Mouse (Mus musculus) lung, postnatal 0 days (tissue): Measurements from ENCODE around the gene Gm20388. TPM values are rescaled to one million over a fixed set of nuclear protein-coding genes. Genes with fewer than 3 reads are reported as not detected.
A peak's percentile ranks its signal among the peaks of the same experiment; 100 is the strongest.

ENCODE experiments used
- ATAC-seq: fragments of 200-750 bp; cut with Nextera tagmentation; 2 replicates; pipeline ENCODE4 v1.8.0; 2017; ENCODE audit warnings: moderate library complexity
- DNase-seq: peaks from one replicate; pipeline ENCODE4 v3.0.0-alpha.2; 2016; ENCODE audit warnings: low spot score
- H3K27ac ChIP-seq: fragments of 300-500 bp; sonication (generic); 2 replicates; pipeline ENCODE4 v1.5.1; 2014; ENCODE audit warnings: antibody characterized with exemption, mild to moderate bottlenecking, low read length, mixed read lengths
- H3K27me3 ChIP-seq: fragments of 300-500 bp; sonication (generic); replicated peaks from 2 replicates; pipeline ENCODE4 v1.6.1; 2014; ENCODE audit warnings: low read length, mixed read lengths; ENCODE audit not compliant: insufficient read depth
- H3K36me3 ChIP-seq: fragments of 300-500 bp; sonication (generic); 2 replicates; pipeline ENCODE4 v1.6.1; 2014; ENCODE audit warnings: low read length, mixed read lengths; ENCODE audit not compliant: insufficient read depth
- H3K4me1 ChIP-seq: fragments of 300-500 bp; sonication (generic); 2 replicates; pipeline ENCODE4 v1.6.1; 2014; ENCODE audit warnings: antibody characterized with exemption, low read depth, low read length, mixed read lengths; ENCODE audit not compliant: insufficient read depth
- H3K4me2 ChIP-seq: fragments of 300-500 bp; sonication (generic); replicated peaks from 2 replicates; pipeline ENCODE4 v1.6.1; 2014; ENCODE audit warnings: low read depth, mild to moderate bottlenecking, low read length, moderate library complexity, mixed read lengths
- H3K4me3 ChIP-seq: fragments of 300-500 bp; sonication (generic); 2 replicates; pipeline ENCODE4 v1.5.1; 2014; ENCODE audit warnings: low read depth, low read length
- H3K9ac ChIP-seq: fragments of 300-500 bp; sonication (generic); replicated peaks from 2 replicates; pipeline ENCODE4 v1.6.1; 2014; ENCODE audit warnings: low read depth, mild to moderate bottlenecking
- H3K9me3 ChIP-seq: fragments of 300-500 bp; sonication (generic); 2 replicates; pipeline ENCODE4 v1.6.1; 2016; ENCODE audit warnings: low read length, mixed read lengths
- CTCF ChIP-seq: IDR thresholded peaks from 2 replicates; pipeline ENCODE4 v1.5.1; 2016; ENCODE audit warnings: antibody characterized with exemption, mild to moderate bottlenecking
- EP300 ChIP-seq: IDR thresholded peaks from 2 replicates; pipeline ENCODE4 v1.6.1; 2016; ENCODE audit warnings: antibody characterized with exemption, mild to moderate bottlenecking, control low read depth
- WGBS: fragments of 180-500 bp; shearing (Covaris S2); extraction: QIAGEN DNeasy Blood & Tissue Kit; methylation state at CpG from one replicate; pipeline ENCODE4 v1.1.7; 2014; 5-methylcytosine and 5-hydroxymethylcytosine counted together
- polyA plus RNA-seq: library from polyadenylated mRNA; unstranded; fragments of >200 nt; fragmentation: Nextera tagmentation; extraction: Ambion mirVana; gene quantifications from 2 replicates; pipeline ENCODE4 v1.2.1, GENCODE M21; 2015

Gm20388 gene
- polyA plus RNA-seq, 1 experiment from 2014 or later = not detected

- WGBS = 34% methylated on average over 24 of the region's 24 CpGs
- no peak overlapping the region for H3K27ac ChIP-seq
- no peak overlapping the region for H3K9ac ChIP-seq
- H3K4me1 ChIP-seq = 0 out of 2 replicates have a peak, but pooled peaks cover 3% of the 10 kb centered on the region
- H3K36me3 ChIP-seq = no peaks in the 10 kb centered on the region
- H3K4me2 ChIP-seq = no peak overlapping the region
- no peak overlapping the region for H3K4me3 ChIP-seq
- no peak for TF ChIP-seq EP300
- TF ChIP-seq CTCF = peak; percentile 20; the same call in 1 of the 2 replicates
- no peaks in the 10 kb centered on the region for H3K27me3 ChIP-seq
- peak; percentile 49 for ATAC-seq
- DNase-seq = peak; percentile 35
- no peaks in the 10 kb centered on the region for H3K9me3 ChIP-seq
Measured at GRCm38 (mm10) chr8:120860423-120861126, 949.9 kb downstream of the Gm20388 start.

GRCm38 (mm10) chr8:120863683-120864082 lies 953.0 kb downstream of the Gm20388 start:
- Histone ChIP-seq H3K4me1 (0 out of 2 replicates have a peak, but pooled peaks cover 3% of the 10 kb centered on the region), H3K27me3 (no peaks in the 10 kb centered on the region), H3K36me3 (no peaks in the 10 kb centered on the region), H3K27ac (no peak overlapping the region), H3K9ac (no peak overlapping the region), H3K4me2 (no peak overlapping the region), H3K4me3 (no peak overlapping the region), H3K9me3 (no peaks in the 10 kb centered on the region)
- peak; percentile 43 for DNase-seq
- WGBS = 47% methylated on average over 4 of the region's 4 CpGs
- no peak for ATAC-seq
- TF ChIP-seq EP300 = no peak
- no peak for TF ChIP-seq CTCF

GRCm38 (mm10) chr8:120867386-120867785 lies 956.7 kb downstream of the Gm20388 start:
- Histone ChIP-seq H3K4me1 (no peaks in the 10 kb centered on the region), H3K27ac (no peak overlapping the region), H3K4me2 (no peak overlapping the region), H3K9ac (no peak overlapping the region), H3K27me3 (no peaks in the 10 kb centered on the region), H3K9me3 (no peaks in the 10 kb centered on the region), H3K36me3 (no peaks in the 10 kb centered on the region), H3K4me3 (no peak overlapping the region)
- TF ChIP-seq CTCF (no peak), EP300 (no peak)
- DNase-seq (no peak), ATAC-seq (no peak)
- 48% methylated on average over 6 of the region's 6 CpGs for WGBS

GRCm38 (mm10) chr8:120872661-120873060 lies 962.0 kb downstream of the Gm20388 start:
- Histone ChIP-seq H3K4me3 (no peak overlapping the region), H3K36me3 (no peaks in the 10 kb centered on the region), H3K27me3 (no peaks in the 10 kb centered on the region), H3K27ac (no peak overlapping the region), H3K9ac (no peak overlapping the region), H3K4me2 (no peak overlapping the region), H3K9me3 (no peaks in the 10 kb centered on the region), H3K4me1 (no peaks in the 10 kb centered on the region)
- no peak for DNase-seq
- no peak for ATAC-seq
- TF ChIP-seq CTCF (no peak), EP300 (no peak)
- WGBS = 80% methylated on average over 6 of the region's 6 CpGs

GRCm38 (mm10) chr8:120876010-120876918 lies 965.6 kb downstream of the Gm20388 start:
- WGBS = 15% methylated on average over 24 of the region's 24 CpGs
- DNase-seq (peak; percentile 81), ATAC-seq (peak; percentile 89)
- no peaks in the 10 kb centered on the region for H3K27me3 ChIP-seq
- no peaks in the 10 kb centered on the region for H3K9me3 ChIP-seq
- H3K4me3 ChIP-seq = no peak overlapping the region
- H3K4me1 ChIP-seq = no peaks in the 10 kb centered on the region
- H3K9ac ChIP-seq = no peak overlapping the region
- peak overlapping the region; percentile 27; the same call in 1 of the 2 replicates for H3K4me2 ChIP-seq
- peak overlapping the region; percentile 87 for H3K27ac ChIP-seq
- TF ChIP-seq CTCF (no peak), EP300 (peak; percentile 98)
- no peaks in the 10 kb centered on the region for H3K36me3 ChIP-seq

- Histone ChIP-seq H3K4me1 (no peaks in the 10 kb centered on the region), H3K27ac (peak overlapping the region; percentile 87), H3K4me2 (peak overlapping the region; percentile 27; the same call in 1 of the 2 replicates), H3K36me3 (no peaks in the 10 kb centered on the region), H3K27me3 (no peaks in the 10 kb centered on the region), H3K9me3 (no peaks in the 10 kb centered on the region), H3K4me3 (no peak overlapping the region), H3K9ac (no peak overlapping the region)
- DNase-seq (peak; percentile 47), ATAC-seq (peak; percentile 45)
- WGBS = 51% methylated on average over 7 of the region's 7 CpGs
- peak; percentile 83 for TF ChIP-seq EP300
- TF ChIP-seq CTCF = no peak
Measured at GRCm38 (mm10) chr8:120877005-120877404, 966.4 kb downstream of the Gm20388 start.
